Mouse (Mus musculus): ENCODE data around the gene Samd7. TPM values are rescaled to one million over a fixed set of nuclear protein-coding genes. Genes with fewer than 3 reads are reported as not detected.

The Samd7 gene
- total RNA-seq, 2 experiments from 2014 or later = not detected

Other genes starting within 250 kb of the Samd7 start
- 1 to 10 TPM; 4.2 to 4.7 TPM for gene Mecom, start 198.3 kb upstream of the Samd7 start, total RNA-seq (2021)
- under 1 TPM; 0.73 to 0.99 TPM for gene Actrt3, start 146.4 kb upstream of the Samd7 start, total RNA-seq (2021)
- gene Mynn, start 144.2 kb upstream of the Samd7 start, total RNA-seq (2021) = 10 to 100 TPM; 15.7 to 17.0 TPM
- not detected for gene Lrriq4, start 101.8 kb upstream of the Samd7 start, total RNA-seq (2021)
- gene Lrrc34, start 98.4 kb upstream of the Samd7 start, total RNA-seq (2021) = under 1 TPM; 0.30 to 0.34 TPM
- not detected for gene Lrrc31, start 46.5 kb upstream of the Samd7 start, total RNA-seq (2021)
- 10 to 100 TPM; 90.2 to 93.8 TPM for gene Sec62, start 46.6 kb downstream of the Samd7 start, total RNA-seq (2021)
- gene Gpr160, start 109.7 kb downstream of the Samd7 start, total RNA-seq (2021) = under 1 TPM; 0.69 to 0.75 TPM
- 10 to 100 TPM; 33.2 to 34.8 TPM for gene Phc3, start 223.1 kb downstream of the Samd7 start, total RNA-seq (2021)
- gene Prkci, start 249.5 kb downstream of the Samd7 start, total RNA-seq (2021) = 10 to 100 TPM; 51.7 to 55.5 TPM

All from left cerebral cortex, postnatal 10 days (tissue).